Mouse (Mus musculus) midbrain, embryonic 16.5 days (tissue): Measurements from ENCODE around the gene Kcnh2. TPM values are rescaled to one million over a fixed set of nuclear protein-coding genes. Genes with fewer than 3 reads are reported as not detected.

Source experiments
- ATAC-seq: fragments of 200-750 bp; cut with Nextera tagmentation; 2 replicates; pipeline ENCODE4 v1.8.0; 2017; ENCODE audit warnings: moderate TSS enrichment
- H3K27ac ChIP-seq: fragments of 300-500 bp; sonication (generic); 2 replicates; pipeline ENCODE4 v1.5.1; 2014; ENCODE audit warnings: mild to moderate bottlenecking, low read length, mixed read lengths
- H3K27me3 ChIP-seq: fragments of 300-500 bp; sonication (generic); 2 replicates; pipeline ENCODE4 v1.6.1; 2014; ENCODE audit warnings: low read depth, low read length, mixed read lengths; ENCODE audit not compliant: control insufficient read depth, insufficient read depth
- H3K36me3 ChIP-seq: fragments of 300-500 bp; sonication (generic); 2 replicates; pipeline ENCODE4 v1.6.1; 2014; ENCODE audit warnings: mild to moderate bottlenecking, low read length, moderate library complexity, mixed read lengths; ENCODE audit not compliant: control insufficient read depth, insufficient read depth
- H3K4me1 ChIP-seq: fragments of 300-500 bp; sonication (generic); 2 replicates; pipeline ENCODE4 v1.6.1; 2014; ENCODE audit warnings: mild to moderate bottlenecking, low read length, mixed read lengths; ENCODE audit not compliant: control insufficient read depth, insufficient read depth
- H3K4me2 ChIP-seq: fragments of 300-500 bp; sonication (generic); 2 replicates; pipeline ENCODE4 v1.6.1; 2014; ENCODE audit warnings: mild to moderate bottlenecking, low read length, mixed read lengths
- H3K4me3 ChIP-seq: fragments of 300-500 bp; sonication (generic); 2 replicates; pipeline ENCODE4 v1.5.1; 2014; ENCODE audit warnings: low read depth, mild to moderate bottlenecking, low read length, moderate library complexity, mixed read lengths
- H3K9ac ChIP-seq: fragments of 300-500 bp; sonication (generic); 2 replicates; pipeline ENCODE4 v1.6.1; 2014; ENCODE audit warnings: low read depth, low read length, mixed read lengths
- H3K9me3 ChIP-seq: fragments of 300-500 bp; sonication (generic); replicated peaks from 2 replicates; pipeline ENCODE4 v1.6.1; 2014; ENCODE audit warnings: mild to moderate bottlenecking, low read length, mixed read lengths; ENCODE audit not compliant: control insufficient read depth, poor library complexity, severe bottlenecking
- WGBS: fragments of 180-500 bp; shearing (Covaris S2); extraction: QIAGEN DNeasy Blood & Tissue Kit; methylation state at CpG from one replicate; pipeline ENCODE4 v1.1.7; 2014; 5-methylcytosine and 5-hydroxymethylcytosine counted together
- polyA plus RNA-seq: library from polyadenylated mRNA; unstranded; fragments of >200 nt; fragmentation: Nextera tagmentation; extraction: Ambion mirVana; gene quantifications from 2 replicates; pipeline ENCODE4 v1.2.1, GENCODE M21; 2015

Kcnh2 gene
- polyA plus RNA-seq, 1 experiment from 2014 or later: 11.7 TPM

- no peak overlapping the region for H3K9ac ChIP-seq
- H3K36me3 ChIP-seq: no peaks in the 10 kb centered on the region
- H3K27me3 ChIP-seq: no peaks in the 10 kb centered on the region
- no peak overlapping the region for H3K4me2 ChIP-seq
- no peak overlapping the region for H3K4me3 ChIP-seq
- no peak overlapping the region for H3K27ac ChIP-seq
- no peak for ATAC-seq
- WGBS: 59% methylated on average over 5 of the region's 5 CpGs
- peaks cover 3% of the 10 kb centered on the region; the same call in 1 of the 2 replicates for H3K9me3 ChIP-seq
- no peaks in the 10 kb centered on the region for H3K4me1 ChIP-seq
Observed at GRCm38 (mm10) chr5:24299845-24300589, 51.4 kb downstream of the Kcnh2 start.

DNA sequence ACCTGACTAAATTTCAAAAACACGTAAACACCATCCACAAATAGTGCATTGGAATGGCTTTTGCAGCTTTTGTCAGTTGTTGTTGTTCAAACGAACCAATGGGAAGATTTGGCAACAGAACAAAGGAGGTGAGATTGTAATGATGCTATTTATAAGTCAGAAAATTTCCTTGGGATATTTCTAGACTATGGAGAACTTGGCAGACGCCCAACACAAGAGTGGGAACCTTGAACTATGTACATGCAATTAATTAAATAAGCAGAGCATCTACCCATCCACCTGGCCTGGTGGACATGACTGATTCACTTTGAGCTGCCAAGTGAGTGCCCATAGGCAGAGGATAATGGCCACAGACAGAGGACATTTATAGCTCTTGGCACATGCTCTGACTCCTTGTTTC lies 59.5 kb downstream of the Kcnh2 start:
- H3K27ac ChIP-seq: no peak overlapping the region
- no peaks in the 10 kb centered on the region for H3K27me3 ChIP-seq
- no peak overlapping the region for H3K9ac ChIP-seq
- H3K4me2 ChIP-seq: no peak overlapping the region
- WGBS: 72% methylated on average over 3 of the region's 3 CpGs
- no peaks in the 10 kb centered on the region for H3K4me1 ChIP-seq
- peaks cover 7% of the 10 kb centered on the region; the same call in 1 of the 2 replicates for H3K9me3 ChIP-seq
- no peak overlapping the region for H3K4me3 ChIP-seq
- H3K36me3 ChIP-seq: no peaks in the 10 kb centered on the region
- ATAC-seq: no peak

DNA sequence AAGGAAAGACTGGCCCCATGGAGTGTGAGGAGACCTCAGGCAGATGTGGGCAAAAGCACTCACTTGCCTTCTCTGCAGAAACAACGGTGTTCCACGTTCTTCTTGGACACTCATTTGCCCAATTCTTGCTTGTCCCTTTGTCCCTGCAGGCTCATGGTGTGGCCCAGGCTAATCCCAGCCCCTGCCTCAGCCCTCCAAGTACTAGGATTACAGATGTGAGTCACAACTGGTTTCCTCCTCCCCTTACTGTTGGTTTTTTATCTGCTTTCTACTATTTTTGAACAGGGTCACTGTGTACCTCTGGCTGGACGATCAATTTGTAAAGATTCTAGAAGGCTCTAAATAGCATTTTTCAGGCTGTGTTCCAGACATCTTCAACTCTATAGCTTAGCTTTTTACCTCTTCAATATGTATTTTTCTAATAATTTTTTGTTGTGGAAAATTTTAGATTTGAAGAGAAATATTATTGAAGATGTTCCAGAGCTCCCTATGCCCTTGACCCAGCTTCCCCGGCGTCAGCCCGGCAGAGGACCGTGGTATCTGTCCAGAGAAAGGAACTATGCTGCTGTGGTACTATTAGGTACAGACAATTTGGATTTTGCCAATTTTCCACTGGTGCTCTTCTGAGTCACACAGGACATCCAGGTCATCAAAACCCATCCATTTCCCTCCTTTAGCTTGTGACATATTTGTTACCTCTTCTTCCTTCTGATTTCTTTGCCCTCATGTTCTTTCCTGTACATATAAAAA lies 65.0 kb downstream of the Kcnh2 start:
- H3K27ac ChIP-seq: no peak overlapping the region
- no peaks in the 10 kb centered on the region for H3K4me1 ChIP-seq
- no peak overlapping the region for H3K4me3 ChIP-seq
- no peaks in the 10 kb centered on the region for H3K27me3 ChIP-seq
- no peak overlapping the region for H3K9ac ChIP-seq
- H3K4me2 ChIP-seq: no peak overlapping the region
- H3K9me3 ChIP-seq: no peaks in the 10 kb centered on the region
- ATAC-seq: no peak
- whole genome bisulfite sequencing: 75% methylated on average over 7 of the region's 7 CpGs
- no peaks in the 10 kb centered on the region for H3K36me3 ChIP-seq

DNA sequence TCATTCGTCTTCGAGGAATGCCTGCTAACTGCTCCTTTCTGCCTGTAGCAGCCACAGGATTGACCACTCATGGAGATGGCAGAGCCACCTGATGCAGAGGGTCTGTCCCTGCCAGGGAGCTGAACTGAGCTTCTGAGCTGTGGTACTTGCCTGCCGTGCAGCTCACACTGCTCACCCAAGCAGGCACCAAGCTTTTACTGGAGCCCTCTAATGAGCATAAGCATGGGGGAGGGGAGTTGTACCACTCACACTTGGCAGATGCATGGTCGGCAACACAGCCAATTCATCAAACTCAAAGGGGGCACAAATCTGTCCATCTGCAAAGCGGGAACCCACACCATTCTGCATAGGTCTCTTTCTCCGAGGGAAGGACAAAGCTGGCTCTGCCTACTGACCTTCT lies 67.3 kb downstream of the Kcnh2 start:
- H3K4me1 ChIP-seq: 0 out of 2 replicates have a peak, but pooled peaks cover 4% of the 10 kb centered on the region
- ATAC-seq: no peak
- WGBS: 73% methylated on average over 6 of the region's 6 CpGs

GRCm38 (mm10) chr5:24283181-24283580 lies 68.2 kb downstream of the Kcnh2 start:
- H3K27ac ChIP-seq: no peak overlapping the region
- no peaks in the 10 kb centered on the region for H3K27me3 ChIP-seq
- no peak overlapping the region for H3K4me3 ChIP-seq
- no peaks in the 10 kb centered on the region for H3K9me3 ChIP-seq
- H3K36me3 ChIP-seq: no peaks in the 10 kb centered on the region
- no peak for ATAC-seq
- 84% methylated on average over 5 of the region's 5 CpGs for WGBS
- H3K9ac ChIP-seq: no peak overlapping the region
- 0 out of 2 replicates have a peak, but pooled peaks cover 4% of the 10 kb centered on the region for H3K4me1 ChIP-seq
- H3K4me2 ChIP-seq: no peak overlapping the region

More for the DNA sequence above, 67.3 kb downstream of the Kcnh2 start:
- no peak overlapping the region for H3K27ac ChIP-seq
- no peak overlapping the region for H3K9ac ChIP-seq
- no peaks in the 10 kb centered on the region for H3K9me3 ChIP-seq
- H3K4me3 ChIP-seq: no peak overlapping the region
- H3K27me3 ChIP-seq: no peaks in the 10 kb centered on the region
- no peak overlapping the region for H3K4me2 ChIP-seq
- H3K36me3 ChIP-seq: no peaks in the 10 kb centered on the region

DNA sequence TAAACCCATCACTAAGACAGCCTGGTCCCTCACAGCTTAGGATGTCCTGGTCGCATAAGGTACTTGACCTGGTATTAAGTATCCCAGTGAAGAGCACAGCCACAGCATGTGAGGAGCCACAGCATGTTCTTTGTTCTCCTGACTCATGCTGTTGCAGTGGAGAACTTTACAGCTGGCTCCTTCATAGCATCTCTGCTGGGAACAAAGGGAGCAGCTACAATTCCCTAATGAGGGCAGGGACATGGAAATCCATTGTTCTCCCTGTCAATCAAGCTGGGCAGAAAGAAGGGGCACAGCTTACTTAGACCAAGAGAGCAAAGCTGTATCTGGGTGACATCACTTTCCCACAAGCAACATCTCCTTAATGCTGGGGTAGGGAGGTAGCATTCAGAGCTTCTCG lies 70.9 kb downstream of the Kcnh2 start:
- no peak overlapping the region for H3K4me3 ChIP-seq
- WGBS: 13% methylated on average over 2 of the region's 2 CpGs
- ATAC-seq: no peak

DNA sequence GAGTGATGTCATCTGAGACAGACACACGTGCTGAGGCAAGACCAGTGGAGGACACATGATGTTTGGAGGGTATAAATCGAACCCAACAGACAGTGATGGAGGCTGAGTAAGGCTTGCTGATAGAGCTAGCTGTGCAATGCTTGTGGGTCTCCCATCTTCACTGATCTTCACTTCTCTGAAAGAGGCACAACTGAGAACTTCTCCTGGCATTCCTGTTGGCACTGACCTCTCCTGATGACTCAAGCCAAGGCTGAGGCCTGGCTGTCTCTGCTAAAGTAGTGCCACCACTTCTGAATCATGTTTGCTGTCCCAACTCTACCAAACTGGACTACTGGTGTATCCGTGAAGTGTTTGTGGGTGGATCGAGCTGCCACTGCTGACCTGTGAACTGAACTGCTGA lies 71.9 kb downstream of the Kcnh2 start:
- Histone ChIP-seq H3K9ac (no peak overlapping the region), H3K9me3 (no peaks in the 10 kb centered on the region), H3K27ac (no peak overlapping the region), H3K4me2 (no peak overlapping the region), H3K4me3 (no peak overlapping the region), H3K4me1 (0 out of 2 replicates have a peak, but pooled peaks cover 4% of the 10 kb centered on the region), H3K27me3 (no peaks in the 10 kb centered on the region), H3K36me3 (no peaks in the 10 kb centered on the region)
- 89% methylated on average over 4 of the region's 4 CpGs for WGBS
- no peak for ATAC-seq

More for the DNA sequence above, 70.9 kb downstream of the Kcnh2 start:
- Histone ChIP-seq H3K36me3 (no peaks in the 10 kb centered on the region), H3K27me3 (no peaks in the 10 kb centered on the region), H3K4me1 (0 out of 2 replicates have a peak, but pooled peaks cover 4% of the 10 kb centered on the region), H3K9ac (no peak overlapping the region), H3K9me3 (no peaks in the 10 kb centered on the region), H3K27ac (no peak overlapping the region), H3K4me2 (no peak overlapping the region)

- Histone ChIP-seq H3K4me2 (no peak overlapping the region), H3K27ac (no peak overlapping the region), H3K9ac (no peak overlapping the region), H3K4me3 (no peak overlapping the region), H3K4me1 (0 out of 2 replicates have a peak, but pooled peaks cover 4% of the 10 kb centered on the region), H3K36me3 (no peaks in the 10 kb centered on the region), H3K9me3 (no peaks in the 10 kb centered on the region), H3K27me3 (no peaks in the 10 kb centered on the region)
- WGBS: 84% methylated on average over 10 of the region's 10 CpGs
- no peak for ATAC-seq
Observed at GRCm38 (mm10) chr5:24278206-24278605, 73.2 kb downstream of the Kcnh2 start.
